Mouse (Mus musculus): Measurements from ENCODE around the gene Tmub2.

Tmub2 gene

GRCm38 (mm10) chr11:102329518-102329917 is 44.8 kb downstream of the Tmub2 start:
- DNase-seq (ENCODE audit: low spot score): no peak

GRCm38 (mm10) chr11:102330039-102330438 is 45.3 kb downstream of the Tmub2 start:
- no peak for DNase-seq (ENCODE audit: low spot score)

- DNase-seq (ENCODE audit: low spot score): no peak
Observed at GRCm38 (mm10) chr11:102331806-102332205, 47.1 kb downstream of the Tmub2 start.

- DNase-seq (ENCODE audit: low spot score): no peak
Observed at GRCm38 (mm10) chr11:102333061-102333460, 48.3 kb downstream of the Tmub2 start.

- no peak for DNase-seq (ENCODE audit: low spot score)
Observed at GRCm38 (mm10) chr11:102334010-102334409, 49.3 kb downstream of the Tmub2 start.

- DNase-seq (ENCODE audit: low spot score): no peak
Observed at GRCm38 (mm10) chr11:102334973-102335700, 50.4 kb downstream of the Tmub2 start.

- no peak for DNase-seq (ENCODE audit: low spot score)
Observed at GRCm38 (mm10) chr11:102336191-102336590, 51.5 kb downstream of the Tmub2 start.

- no peak for DNase-seq (ENCODE audit: low spot score)
Observed at GRCm38 (mm10) chr11:102337921-102338320, 53.2 kb downstream of the Tmub2 start.

- peak; percentile 58 for DNase-seq (ENCODE audit: low spot score)
Observed at GRCm38 (mm10) chr11:102338561-102338960, 53.8 kb downstream of the Tmub2 start.
